Mouse (Mus musculus): ENCODE results near the gene Nrn1l.

GRCm38 (mm10) chr8:105859314-105859713 is 34.1 kb upstream of the Nrn1l start:
- no peak for TF ChIP-seq CTCF (IDR thresholded peaks at IDR 0.05)
- no peak for TF ChIP-seq EP300 (IDR thresholded peaks at IDR 0.05)
